Mouse (Mus musculus) erythroblast, embryonic 14.5 days (primary cell): ENCODE data around the gene Six3. TPM values are rescaled to one million over a fixed set of nuclear protein-coding genes. Genes with fewer than 3 reads are reported as not detected.

Experiments
- H3K27me3 ChIP-seq: 2 replicates; pipeline ENCODE4 v1.6.1; 2012; ENCODE audit warnings: inconsistent platforms; ENCODE audit not compliant: control insufficient read depth
- H3K36me3 ChIP-seq: 2 replicates; pipeline ENCODE4 v1.6.1; 2012; ENCODE audit warnings: mild to moderate bottlenecking, inconsistent platforms; ENCODE audit not compliant: control insufficient read depth
- H3K4me1 ChIP-seq: 2 replicates; pipeline ENCODE4 v1.6.1; 2012; ENCODE audit warnings: inconsistent platforms; ENCODE audit not compliant: control insufficient read depth
- H3K4me3 ChIP-seq: replicated peaks from 2 replicates; pipeline ENCODE3; 2012; ENCODE audit warnings: moderate library complexity, mild to moderate bottlenecking, inconsistent platforms
- H3K9me3 ChIP-seq: 2 replicates; pipeline ENCODE4 v1.6.1; 2012; ENCODE audit warnings: low read length, inconsistent platforms, mixed read lengths; ENCODE audit not compliant: control insufficient read depth
- GATA1 ChIP-seq: IDR thresholded peaks from 2 replicates; pipeline ENCODE4 v1.6.1; 2012; ENCODE audit warnings: low read length, inconsistent platforms, mixed read lengths
- TAL1 ChIP-seq: IDR thresholded peaks from 3 replicates; pipeline ENCODE4 v1.6.1; 2012; ENCODE audit warnings: low read length, inconsistent platforms, mixed read lengths
- polyA plus RNA-seq: library from polyadenylated mRNA; stranded (reverse); fragments of >175 nt; gene quantifications from 2 replicates; pipeline ENCODE4 v1.2.3, GENCODE M21; 2012

Gene Six3
- polyA plus RNA-seq, 1 experiment = not detected

- TF ChIP-seq TAL1 = no peak
- TF ChIP-seq GATA1 = no peak
- no peak overlapping the region for H3K4me3 ChIP-seq
Measured at GRCm38 (mm10) chr17:85617566-85618358, 4.4 kb downstream of the Six3 start.

DNA sequence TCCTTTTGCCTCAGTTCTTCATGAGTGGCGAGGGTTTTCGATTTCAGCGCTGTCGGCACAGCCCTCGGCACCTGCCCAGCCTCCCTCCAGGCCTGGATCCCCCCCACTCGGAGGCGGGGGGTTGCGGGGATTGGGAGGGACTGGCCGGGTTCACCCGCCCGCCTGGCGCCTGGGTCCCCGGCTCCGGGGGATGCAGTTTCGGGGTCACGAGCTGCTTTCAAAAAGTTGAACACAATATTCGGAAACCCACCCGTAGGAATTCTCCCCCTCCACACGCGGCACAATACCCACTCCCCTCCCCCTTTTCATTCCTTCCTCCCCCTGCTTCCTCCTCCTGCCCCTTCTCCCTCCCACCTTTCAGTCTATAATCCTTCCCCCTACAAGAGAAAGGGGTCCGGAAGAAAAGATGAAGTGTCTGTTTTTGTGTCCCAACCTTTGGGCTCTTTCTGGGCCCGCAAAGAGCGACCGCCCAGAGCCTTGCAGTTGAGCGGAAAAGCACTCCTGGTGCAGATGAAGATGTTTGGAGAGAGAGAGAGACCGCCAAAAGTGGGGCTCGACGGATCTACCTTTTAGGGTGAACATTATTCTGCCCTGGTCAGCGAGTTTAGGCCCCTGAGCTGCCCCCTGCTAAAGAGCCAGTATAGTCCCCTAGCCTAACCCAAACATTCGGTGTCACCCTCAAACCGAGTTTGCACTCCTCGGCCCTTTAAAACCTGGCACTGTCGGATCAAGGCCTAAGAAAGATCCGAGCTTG lies 5.1 kb downstream of the Six3 start:
- Histone ChIP-seq H3K9me3 (no peaks in the 10 kb centered on the region; the same call in 1 of the 2 replicates), H3K4me1 (no peaks in the 10 kb centered on the region), H3K4me3 (no peak overlapping the region), H3K27me3 (peaks cover 100% of the 10 kb centered on the region), H3K36me3 (no peaks in the 10 kb centered on the region)
- TF ChIP-seq TAL1 (no peak), GATA1 (no peak)

More at GRCm38 (mm10) chr17:85617566-85618358, 4.4 kb downstream of the Six3 start:
- peaks cover 100% of the 10 kb centered on the region for H3K27me3 ChIP-seq
- H3K36me3 ChIP-seq = no peaks in the 10 kb centered on the region
- H3K9me3 ChIP-seq = no peaks in the 10 kb centered on the region; the same call in 1 of the 2 replicates
- no peaks in the 10 kb centered on the region for H3K4me1 ChIP-seq

DNA sequence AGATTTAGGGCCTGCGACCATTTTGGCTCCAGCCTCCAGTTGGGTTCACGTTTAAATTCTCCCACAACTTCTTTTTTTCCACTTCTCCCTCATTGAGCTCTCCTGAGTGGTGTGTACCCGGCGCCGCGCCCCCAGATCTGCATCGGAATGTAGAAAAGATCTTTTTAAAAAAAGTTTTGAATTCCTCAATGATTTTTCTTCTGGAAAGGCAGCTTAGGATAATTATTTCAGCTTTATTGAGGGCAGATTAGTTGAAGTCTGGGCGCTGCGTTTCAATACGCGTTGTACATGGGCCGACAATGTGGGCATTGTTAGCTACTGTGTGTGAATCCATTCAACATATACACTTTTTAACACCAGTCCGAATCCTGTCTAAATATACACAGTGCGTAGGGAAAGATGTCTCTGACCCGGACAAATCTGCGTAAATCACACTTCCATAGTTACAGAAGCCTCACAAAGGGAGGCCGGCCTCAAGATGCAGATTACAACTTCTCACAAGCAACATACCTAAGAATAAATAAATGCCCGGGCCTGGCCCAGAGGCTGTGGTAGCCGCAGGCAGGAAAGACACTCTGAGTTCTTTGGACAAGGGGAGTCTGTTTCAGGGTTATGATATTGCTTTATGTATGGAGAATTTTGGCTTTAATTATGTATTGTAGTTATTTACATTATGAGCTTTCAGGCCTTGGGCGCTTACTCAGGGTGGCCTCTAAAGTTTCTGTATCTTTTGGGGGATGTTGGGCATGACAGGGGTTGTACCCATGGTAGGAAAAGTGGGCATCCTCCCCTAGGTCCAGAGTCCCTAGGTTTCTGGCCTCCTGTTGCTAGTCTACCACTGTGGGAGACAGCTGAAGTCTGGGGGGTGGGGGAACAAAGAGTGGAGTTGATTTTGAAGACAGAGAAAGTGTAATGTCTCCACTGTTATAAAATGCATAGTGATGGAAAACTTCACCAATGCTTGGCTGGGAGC lies 6.0 kb downstream of the Six3 start:
- Histone ChIP-seq H3K9me3 (no peaks in the 10 kb centered on the region; the same call in 1 of the 2 replicates), H3K27me3 (peaks cover 100% of the 10 kb centered on the region), H3K4me1 (no peaks in the 10 kb centered on the region), H3K36me3 (no peaks in the 10 kb centered on the region), H3K4me3 (no peak overlapping the region)
- no peak for TF ChIP-seq TAL1
- TF ChIP-seq GATA1 = no peak

DNA sequence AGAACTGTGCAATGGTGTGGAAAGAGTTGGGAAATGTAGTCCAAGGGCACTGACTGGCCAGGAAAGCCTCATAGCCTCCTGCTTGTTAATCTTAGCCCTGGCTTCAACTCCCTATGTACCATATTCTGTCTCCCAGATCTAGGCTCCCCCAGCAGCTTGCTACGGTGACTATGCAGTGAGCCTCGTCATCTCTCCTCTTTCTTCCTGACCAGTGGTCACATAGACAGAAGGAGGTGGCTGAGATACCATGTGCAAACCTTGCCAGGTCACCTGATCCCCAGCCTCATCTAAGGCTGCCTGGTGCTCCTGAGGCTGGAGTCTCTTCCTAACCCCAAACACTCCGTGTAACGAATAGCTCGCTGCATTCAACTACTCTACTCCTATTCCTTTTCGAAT lies 6.7 kb downstream of the Six3 start:
- no peaks in the 10 kb centered on the region for H3K36me3 ChIP-seq
- TF ChIP-seq TAL1 (no peak), GATA1 (no peak)

DNA sequence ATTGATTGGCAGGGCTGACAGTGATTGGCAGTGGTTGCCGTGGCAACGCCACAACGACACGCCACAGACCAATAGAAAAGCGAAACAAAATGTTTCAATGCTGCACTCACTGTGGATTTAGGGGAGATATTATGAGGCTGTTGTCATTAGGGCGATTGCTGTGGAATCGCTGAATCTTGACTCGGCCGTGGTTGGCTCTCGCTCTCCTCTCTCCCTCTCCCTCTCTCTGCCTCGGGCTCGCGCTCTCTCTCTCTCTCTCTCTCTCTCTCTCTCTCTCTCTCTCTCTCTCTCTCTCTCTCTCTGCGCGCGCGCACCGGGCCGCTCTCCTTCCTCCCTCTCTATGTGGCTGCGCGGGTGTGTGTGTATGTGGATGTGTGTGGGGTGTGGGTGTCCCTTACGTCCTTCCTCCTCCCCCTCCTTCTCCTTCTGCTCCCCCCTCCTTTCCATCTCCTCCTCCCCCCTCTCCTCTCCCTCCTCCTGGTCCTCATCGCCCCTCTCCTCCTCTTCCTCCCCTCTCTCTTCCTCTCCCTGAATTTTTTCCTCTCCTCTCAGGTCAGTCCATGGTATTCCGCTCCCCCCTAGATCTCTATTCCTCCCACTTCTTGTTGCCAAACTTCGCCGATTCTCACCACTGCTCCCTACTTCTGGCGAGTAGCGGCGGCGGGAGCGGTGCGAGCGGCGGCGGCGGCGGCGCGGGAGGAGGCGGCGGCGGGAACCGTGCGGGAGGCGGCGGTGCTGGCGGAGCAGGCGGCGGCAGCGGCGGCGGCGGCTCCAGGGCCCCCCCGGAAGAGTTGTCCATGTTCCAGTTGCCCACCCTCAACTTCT lies 7.5 kb downstream of the Six3 start:
- no peaks in the 10 kb centered on the region for H3K4me1 ChIP-seq
- peaks cover 100% of the 10 kb centered on the region for H3K27me3 ChIP-seq
- H3K9me3 ChIP-seq = no peaks in the 10 kb centered on the region; the same call in 1 of the 2 replicates
- TF ChIP-seq TAL1 (no peak), GATA1 (no peak)
- no peak overlapping the region for H3K4me3 ChIP-seq
- H3K36me3 ChIP-seq = no peaks in the 10 kb centered on the region

More for the DNA sequence above, 6.7 kb downstream of the Six3 start:
- Histone ChIP-seq H3K27me3 (peaks cover 100% of the 10 kb centered on the region), H3K4me1 (no peaks in the 10 kb centered on the region), H3K9me3 (no peaks in the 10 kb centered on the region; the same call in 1 of the 2 replicates), H3K4me3 (no peak overlapping the region)

DNA sequence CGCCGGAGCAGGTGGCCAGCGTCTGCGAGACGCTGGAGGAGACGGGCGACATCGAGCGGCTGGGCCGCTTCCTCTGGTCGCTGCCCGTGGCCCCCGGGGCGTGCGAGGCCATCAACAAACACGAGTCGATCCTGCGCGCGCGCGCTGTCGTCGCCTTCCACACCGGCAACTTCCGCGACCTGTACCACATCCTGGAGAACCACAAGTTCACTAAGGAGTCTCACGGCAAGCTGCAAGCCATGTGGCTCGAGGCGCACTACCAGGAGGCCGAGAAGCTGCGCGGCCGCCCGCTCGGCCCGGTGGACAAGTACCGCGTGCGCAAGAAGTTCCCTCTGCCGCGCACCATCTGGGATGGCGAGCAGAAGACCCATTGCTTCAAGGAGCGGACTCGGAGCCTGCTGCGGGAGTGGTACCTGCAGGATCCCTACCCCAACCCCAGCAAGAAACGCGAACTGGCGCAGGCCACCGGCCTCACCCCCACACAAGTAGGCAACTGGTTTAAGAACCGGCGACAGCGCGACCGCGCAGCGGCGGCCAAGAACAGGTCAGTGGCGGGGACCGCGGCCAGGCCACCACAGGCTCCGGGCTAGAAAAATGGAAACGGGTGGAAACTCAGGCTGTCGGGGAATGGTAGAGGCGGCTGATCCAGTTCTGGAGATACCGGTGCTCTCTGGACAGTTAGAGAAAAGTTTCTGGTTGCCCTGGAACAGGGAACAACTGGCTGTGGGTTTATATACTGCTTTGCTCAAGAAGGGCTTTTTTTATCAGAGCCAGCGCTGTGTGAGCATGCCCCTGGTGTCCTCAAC lies 8.3 kb downstream of the Six3 start:
- Histone ChIP-seq H3K36me3 (no peaks in the 10 kb centered on the region), H3K9me3 (no peaks in the 10 kb centered on the region; the same call in 1 of the 2 replicates), H3K4me1 (no peaks in the 10 kb centered on the region), H3K27me3 (peaks cover 100% of the 10 kb centered on the region), H3K4me3 (no peak overlapping the region)
- TF ChIP-seq GATA1 = no peak
- no peak for TF ChIP-seq TAL1

DNA sequence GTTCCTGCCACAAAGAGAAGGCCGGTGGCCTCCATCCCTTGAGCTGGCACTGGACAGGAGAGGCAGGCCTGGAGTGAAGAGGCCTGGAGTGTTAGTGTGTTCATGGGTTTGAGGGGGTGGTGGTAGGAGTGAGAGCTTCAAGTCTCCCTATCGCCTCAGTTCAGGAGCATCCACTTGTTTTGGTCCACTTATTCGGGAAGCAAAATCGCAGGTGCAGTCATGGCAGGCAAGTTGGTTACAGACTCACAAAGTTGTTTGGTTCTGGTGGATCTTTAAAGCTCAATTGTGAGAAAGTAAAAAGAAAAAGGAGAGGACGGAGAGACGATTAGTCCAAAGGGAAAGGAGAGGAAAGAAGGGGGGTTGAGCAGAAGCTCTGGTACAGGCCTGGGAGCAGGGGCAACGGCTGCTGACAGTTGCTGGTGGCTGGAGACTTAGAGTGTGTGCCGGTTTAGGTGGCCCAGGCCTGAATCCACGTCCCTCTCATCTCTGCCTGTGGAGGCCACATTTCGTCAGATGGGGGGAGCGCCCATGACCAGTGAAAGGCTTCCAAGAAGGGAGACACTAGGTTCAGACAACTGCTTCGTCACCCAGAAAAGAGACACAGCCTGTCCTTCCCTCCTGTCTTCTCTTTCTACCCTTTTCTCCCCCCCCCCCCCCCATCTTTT lies 9.2 kb downstream of the Six3 start:
- TF ChIP-seq GATA1 (no peak), TAL1 (no peak)
- H3K4me3 ChIP-seq = no peak overlapping the region
- no peaks in the 10 kb centered on the region for H3K4me1 ChIP-seq
- no peaks in the 10 kb centered on the region for H3K36me3 ChIP-seq
- peaks cover 100% of the 10 kb centered on the region for H3K27me3 ChIP-seq
- no peaks in the 10 kb centered on the region; the same call in 1 of the 2 replicates for H3K9me3 ChIP-seq
